Mouse (Mus musculus) stomach, postnatal 0 days (tissue): ENCODE measurements around the gene Wdr31.

Experiments
- CTCF ChIP-seq: IDR thresholded peaks from 2 replicates; pipeline ENCODE4 v1.5.1; 2016; ENCODE audit warnings: antibody characterized with exemption, low read depth, mild to moderate bottlenecking, moderate library complexity
- EP300 ChIP-seq: optimal IDR thresholded peaks from 2 replicates; pipeline ENCODE3; 2016; ENCODE audit warnings: antibody characterized with exemption

- TF ChIP-seq CTCF (peak; percentile 75), EP300 (peak; percentile 32)
These were observed 62.7 kb downstream of the Wdr31 start for GRCm38 (mm10) chr4:62407730-62408582.
